Mouse (Mus musculus) myocyte (in vitro differentiated cells): ENCODE results near the gene E2f4.

Experiments
- CEBPB ChIP-seq: IDR thresholded peaks from 2 replicates; pipeline ENCODE4 v1.6.1; 2011; ENCODE audit warnings: mild to moderate bottlenecking, moderate library complexity; ENCODE audit not compliant: poor library complexity, insufficient read depth, severe bottlenecking
- E2F4 ChIP-seq: IDR thresholded peaks from one replicate; pipeline ENCODE4 v1.6.1; 2011; ENCODE audit warnings: mild to moderate bottlenecking, control low read depth, moderate library complexity; ENCODE audit not compliant: insufficient read depth
- MAX ChIP-seq: IDR thresholded peaks from one replicate; pipeline ENCODE4 v1.6.1; 2011; ENCODE audit warnings: low read depth, mild to moderate bottlenecking, control low read depth
- MYOG ChIP-seq, 3 experiments: IDR thresholded peaks; one replicate each; pipeline ENCODE4 v1.6.1; 2011; ENCODE audit warnings: control low read depth in 2 of 3, low read depth in 2 of 3, mild to moderate bottlenecking in 2 of 3; ENCODE audit not compliant: insufficient read length in 2 of 3, control insufficient read depth in 1 of 3, insufficient read depth in 1 of 3
- POLR2A ChIP-seq: IDR thresholded peaks from one replicate; pipeline ENCODE4 v1.6.1; 2011; ENCODE audit warnings: low read depth, mild to moderate bottlenecking, control low read depth, moderate library complexity; ENCODE audit not compliant: insufficient read length
- POLR2AphosphoS2 ChIP-seq: IDR thresholded peaks from one replicate; pipeline ENCODE4 v1.6.1; 2011; ENCODE audit warnings: low read depth, control low read depth; ENCODE audit not compliant: insufficient read length
- REST ChIP-seq: IDR thresholded peaks from one replicate; pipeline ENCODE4 v1.6.1; 2011; ENCODE audit warnings: mild to moderate bottlenecking, control low read depth, moderate library complexity; ENCODE audit not compliant: insufficient read depth, insufficient read length
- SRF ChIP-seq: IDR thresholded peaks from one replicate; pipeline ENCODE4 v1.6.1; 2011; ENCODE audit warnings: low read depth; ENCODE audit not compliant: control insufficient read depth, insufficient read length
- TCF12 ChIP-seq: IDR thresholded peaks from one replicate; pipeline ENCODE4 v1.6.1; 2011; ENCODE audit warnings: mild to moderate bottlenecking, control low read depth; ENCODE audit not compliant: poor library complexity, insufficient read depth, severe bottlenecking
- TCF3 ChIP-seq: IDR thresholded peaks from one replicate; pipeline ENCODE4 v1.6.1; 2011; ENCODE audit warnings: low read depth, control low read depth; ENCODE audit not compliant: insufficient read length
- USF1 ChIP-seq: IDR thresholded peaks from one replicate; pipeline ENCODE4 v1.6.1; 2011; ENCODE audit warnings: low read depth, mild to moderate bottlenecking, control low read depth, moderate library complexity

DNA sequence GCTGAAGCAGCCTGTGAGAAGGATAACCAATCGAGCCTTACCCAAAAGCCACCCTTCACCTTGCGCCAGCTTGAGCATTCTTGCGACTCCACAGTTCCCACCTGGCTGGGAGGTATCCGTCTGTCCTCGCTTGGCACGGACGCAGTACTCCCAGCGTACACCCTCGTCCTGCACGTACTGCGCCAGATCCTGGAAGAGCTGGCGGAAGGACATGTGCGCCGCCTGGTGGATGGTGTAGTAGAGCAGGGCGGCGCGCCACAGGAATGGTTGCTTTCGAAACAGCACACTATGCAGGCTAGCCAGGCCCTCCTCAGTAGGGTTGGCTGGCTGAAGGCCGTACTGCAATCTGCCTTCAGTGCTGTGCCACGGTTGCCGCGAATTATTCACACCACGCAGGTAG, 14.4 kb upstream of the E2f4 start:
- TF ChIP-seq POLR2AphosphoS2: peak; percentile 81
- TF ChIP-seq CEBPB: no peak
- no peak for TF ChIP-seq POLR2A
- TF ChIP-seq SRF: no peak
- TF ChIP-seq MAX: no peak
- no peak for TF ChIP-seq MYOG (IDR thresholded peaks at IDR 0.05; ENCODE audit: control insufficient read depth in 1 of 3, insufficient read depth in 1 of 3, insufficient read length in 2 of 3, low read depth in 2 of 3)
- TF ChIP-seq USF1: no peak
- TF ChIP-seq TCF3: no peak
- TF ChIP-seq TCF12: no peak
- TF ChIP-seq E2F4: no peak
- no peak for TF ChIP-seq REST
